Mouse (Mus musculus) lung, embryonic 14.5 days (tissue): Measurements from ENCODE around the gene 1810046K07Rik. TPM values are rescaled to one million over a fixed set of nuclear protein-coding genes. Genes with fewer than 3 reads are reported as not detected.

Source experiments
- ATAC-seq: fragments of 200-750 bp; cut with Nextera tagmentation; 2 replicates; pipeline ENCODE4 v1.8.0; 2017; ENCODE audit warnings: mild to moderate bottlenecking, moderate TSS enrichment, moderate library complexity; ENCODE audit not compliant: insufficient read depth
- DNase-seq: peaks from one replicate; pipeline ENCODE4 v3.0.0-alpha.2; 2015
- H3K27ac ChIP-seq: fragments of 300-500 bp; sonication (generic); 2 replicates; pipeline ENCODE4 v1.5.1; 2014; ENCODE audit warnings: low read depth, mild to moderate bottlenecking, moderate library complexity
- H3K27me3 ChIP-seq: fragments of 300-500 bp; sonication (generic); 2 replicates; pipeline ENCODE4 v1.6.1; 2014; ENCODE audit warnings: low read length, control low read depth; ENCODE audit not compliant: insufficient read depth
- H3K36me3 ChIP-seq: fragments of 300-500 bp; sonication (generic); 2 replicates; pipeline ENCODE4 v1.6.1; 2014; ENCODE audit warnings: control low read depth; ENCODE audit not compliant: insufficient read depth
- H3K4me1 ChIP-seq: fragments of 300-500 bp; sonication (generic); 2 replicates; pipeline ENCODE4 v1.6.1; 2014; ENCODE audit warnings: antibody characterized with exemption, control low read depth; ENCODE audit not compliant: insufficient read depth
- H3K4me2 ChIP-seq: fragments of 300-500 bp; sonication (generic); 2 replicates; pipeline ENCODE4 v1.6.1; 2014; ENCODE audit warnings: mild to moderate bottlenecking
- H3K4me3 ChIP-seq: fragments of 300-500 bp; sonication (generic); 2 replicates; pipeline ENCODE4 v1.5.1; 2014; ENCODE audit warnings: low read depth, low read length
- H3K9ac ChIP-seq: fragments of 300-500 bp; sonication (generic); 2 replicates; pipeline ENCODE4 v1.6.1; 2014
- H3K9me3 ChIP-seq: fragments of 300-500 bp; sonication (generic); 2 replicates; pipeline ENCODE4 v1.6.1; 2016; ENCODE audit warnings: low read depth, low read length, control low read depth
- CTCF ChIP-seq: IDR thresholded peaks from 2 replicates; pipeline ENCODE4 v1.5.1; 2016; ENCODE audit warnings: antibody characterized with exemption, low read depth
- WGBS: fragments of 180-500 bp; shearing (Covaris S2); extraction: QIAGEN DNeasy Blood & Tissue Kit; methylation state at CpG from one replicate; pipeline ENCODE4 v1.1.7; 2014; 5-methylcytosine and 5-hydroxymethylcytosine counted together
- polyA plus RNA-seq: library from polyadenylated mRNA; unstranded; fragments of >200 nt; fragmentation: Nextera tagmentation; extraction: Ambion mirVana; gene quantifications from 2 replicates; pipeline ENCODE4 v1.2.1, GENCODE M21; 2014

1810046K07Rik gene
- polyA plus RNA-seq, 1 experiment from 2014 or later: not detected

DNA sequence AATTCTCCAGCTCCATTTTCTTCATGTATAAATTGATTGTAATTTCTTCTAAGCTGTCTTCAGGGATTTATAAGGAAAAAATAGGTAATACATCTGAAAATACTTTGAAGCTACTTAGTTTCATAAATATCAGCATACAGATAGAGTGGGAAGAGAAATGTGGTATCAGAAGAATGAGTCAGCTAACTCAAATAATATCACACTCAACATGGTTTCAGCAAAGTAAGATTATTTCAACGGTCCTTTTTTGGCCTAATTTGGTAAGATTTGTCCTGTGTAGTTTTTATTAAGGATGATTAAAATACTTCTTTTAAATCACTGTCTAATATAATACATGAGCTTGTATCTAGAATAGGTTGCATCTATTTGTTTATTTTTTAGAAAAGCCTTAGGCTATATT is 8.6 kb downstream of the 1810046K07Rik start:
- no peak for TF ChIP-seq CTCF
- Histone ChIP-seq H3K27ac (no peak overlapping the region), H3K4me3 (no peak overlapping the region), H3K36me3 (no peaks in the 10 kb centered on the region), H3K27me3 (no peaks in the 10 kb centered on the region), H3K4me2 (no peak overlapping the region), H3K4me1 (no peaks in the 10 kb centered on the region), H3K9ac (no peak overlapping the region), H3K9me3 (no peaks in the 10 kb centered on the region)
- 68% methylated on average over 1 of the region's 1 CpGs for WGBS
- DNase-seq: no peak
- ATAC-seq: no peak

DNA sequence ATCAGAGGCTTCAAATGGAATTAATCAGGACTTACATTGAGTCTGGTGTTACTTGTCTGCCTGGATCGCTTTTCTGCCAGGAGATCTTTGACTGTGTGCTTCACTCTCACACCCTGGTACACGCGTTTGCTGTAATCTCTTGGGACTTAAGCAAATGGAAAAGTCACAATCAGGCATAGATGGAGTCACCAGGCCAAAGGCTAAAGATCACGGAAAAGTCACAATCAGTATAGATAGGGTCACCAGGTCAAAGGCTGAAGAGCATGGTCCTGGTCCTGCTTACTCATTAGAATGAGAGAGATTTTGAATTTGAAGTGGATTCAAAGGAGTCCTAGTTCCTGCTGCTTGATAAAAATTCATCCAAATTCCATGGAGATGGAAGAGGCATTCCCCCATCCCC is 10.5 kb downstream of the 1810046K07Rik start:
- no peak for TF ChIP-seq CTCF
- Histone ChIP-seq H3K4me3 (no peak overlapping the region), H3K4me2 (no peak overlapping the region), H3K27ac (no peak overlapping the region), H3K4me1 (peaks cover 7% of the 10 kb centered on the region), H3K27me3 (no peaks in the 10 kb centered on the region), H3K9me3 (no peaks in the 10 kb centered on the region), H3K36me3 (no peaks in the 10 kb centered on the region), H3K9ac (no peak overlapping the region)
- ATAC-seq (no peak), DNase-seq (no peak)
- WGBS: 79% methylated on average over 4 of the region's 4 CpGs

DNA sequence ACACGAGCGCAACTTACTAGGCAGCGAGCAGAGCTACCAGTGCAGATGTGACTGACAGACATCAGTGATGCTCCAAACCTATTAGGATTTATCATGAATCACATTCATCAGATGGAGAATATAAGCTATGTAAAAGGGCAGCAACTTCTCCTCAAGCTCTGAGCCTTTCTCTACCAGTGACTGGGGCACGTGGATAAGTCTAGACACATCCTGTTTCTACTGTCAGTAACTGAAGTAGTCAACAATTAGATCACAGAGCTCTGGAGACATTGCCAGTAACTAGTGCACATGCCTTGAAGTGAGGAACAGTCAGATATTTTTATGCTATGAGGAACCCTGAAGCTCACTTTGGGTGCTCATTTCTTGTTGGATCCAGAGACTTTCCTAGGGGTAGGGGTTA is 11.4 kb downstream of the 1810046K07Rik start:
- no peak overlapping the region for H3K9ac ChIP-seq
- H3K36me3 ChIP-seq: no peaks in the 10 kb centered on the region
- no peaks in the 10 kb centered on the region for H3K27me3 ChIP-seq
- H3K27ac ChIP-seq: no peak overlapping the region
- H3K4me2 ChIP-seq: no peak overlapping the region
- no peaks in the 10 kb centered on the region for H3K9me3 ChIP-seq
- TF ChIP-seq CTCF: no peak
- peaks cover 14% of the 10 kb centered on the region for H3K4me1 ChIP-seq
- ATAC-seq (no peak), DNase-seq (no peak)
- no peak overlapping the region for H3K4me3 ChIP-seq
- WGBS: 83% methylated on average over 4 of the region's 4 CpGs

DNA sequence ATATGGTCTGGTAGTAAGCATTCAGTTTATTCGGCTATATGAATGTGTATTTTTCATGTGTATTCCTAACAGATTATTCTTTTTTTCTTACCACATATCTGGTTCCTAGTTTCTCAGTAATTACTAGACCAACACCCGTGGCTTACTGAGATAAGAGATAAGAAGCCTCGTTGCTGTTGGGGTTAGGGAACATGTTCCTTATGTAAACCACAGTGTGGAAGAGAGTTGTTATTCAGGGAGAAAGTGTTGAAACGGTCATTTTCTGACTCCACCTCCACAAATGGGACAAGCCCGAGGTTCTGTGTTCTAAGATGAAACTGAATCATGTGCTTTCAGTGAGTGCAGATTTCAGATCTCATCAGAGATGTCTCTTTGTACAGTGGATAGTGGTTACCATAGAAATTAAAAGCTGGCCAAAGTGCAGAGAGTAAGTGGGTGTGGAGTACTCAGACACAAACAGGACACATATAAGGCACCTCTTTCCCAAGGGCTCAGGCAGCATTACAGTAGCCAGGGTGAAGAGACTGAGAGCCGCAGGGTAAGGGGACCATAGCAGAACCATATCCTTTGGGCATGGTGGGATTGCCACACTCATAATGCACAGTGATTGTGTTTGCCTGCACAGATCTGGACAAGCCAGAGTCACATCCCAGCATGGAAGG is 13.2 kb downstream of the 1810046K07Rik start:
- TF ChIP-seq CTCF: no peak

DNA sequence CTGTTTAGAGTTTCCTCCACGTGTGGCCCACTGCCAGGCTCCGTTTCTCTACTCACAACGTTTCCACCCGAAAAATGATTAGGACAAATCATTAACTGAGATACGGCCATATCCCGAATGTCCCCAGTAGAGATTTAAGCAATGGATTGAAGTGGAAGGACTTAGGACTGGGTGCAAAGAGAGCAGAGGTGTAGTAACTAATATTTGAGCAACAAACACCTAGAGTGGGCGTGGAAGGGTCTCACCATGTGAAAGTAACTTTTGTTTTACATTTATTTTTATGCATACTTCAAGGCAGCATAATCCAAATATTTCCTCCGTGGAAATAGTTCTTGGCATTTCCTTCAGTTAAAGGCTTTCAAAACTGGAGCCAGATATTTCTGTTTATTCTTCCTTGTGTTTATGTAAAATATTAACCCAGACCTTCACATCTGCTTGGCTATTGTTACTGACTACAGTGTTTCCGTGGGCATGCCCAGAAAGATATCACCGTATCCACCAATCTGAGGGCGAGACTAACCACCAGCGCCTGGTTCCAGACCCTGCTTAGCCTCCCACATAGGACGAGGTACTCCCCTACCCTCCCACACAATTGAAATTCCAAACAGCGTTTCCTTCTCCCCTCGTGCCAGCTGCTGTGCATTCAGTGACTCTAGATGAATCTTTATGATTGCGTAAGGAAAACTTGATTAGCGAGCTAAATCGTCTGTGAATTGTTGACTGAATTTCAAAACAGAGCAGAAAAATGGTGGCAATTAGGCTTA is 16.0 kb downstream of the 1810046K07Rik start:
- Histone ChIP-seq H3K4me1 (peaks cover 21% of the 10 kb centered on the region), H3K4me3 (no peak overlapping the region), H3K36me3 (no peaks in the 10 kb centered on the region), H3K9ac (no peak overlapping the region), H3K27ac (peak overlapping the region; percentile 78), H3K9me3 (no peaks in the 10 kb centered on the region), H3K4me2 (peak overlapping the region; percentile 27; the same call in 1 of the 2 replicates), H3K27me3 (no peaks in the 10 kb centered on the region)
- ATAC-seq (peak; percentile 94), DNase-seq (peak; percentile 90)
- no peak for TF ChIP-seq CTCF
- WGBS: 28% methylated on average over 18 of the region's 18 CpGs

More for the DNA sequence above, 13.2 kb downstream of the 1810046K07Rik start:
- ATAC-seq: no peak
- Histone ChIP-seq H3K4me1 (peaks cover 18% of the 10 kb centered on the region), H3K27me3 (no peaks in the 10 kb centered on the region), H3K27ac (no peak overlapping the region), H3K9me3 (no peaks in the 10 kb centered on the region), H3K4me2 (no peak overlapping the region), H3K4me3 (no peak overlapping the region), H3K36me3 (no peaks in the 10 kb centered on the region), H3K9ac (no peak overlapping the region)
- WGBS: 37% methylated on average over 6 of the region's 6 CpGs
- DNase-seq: no peak

DNA sequence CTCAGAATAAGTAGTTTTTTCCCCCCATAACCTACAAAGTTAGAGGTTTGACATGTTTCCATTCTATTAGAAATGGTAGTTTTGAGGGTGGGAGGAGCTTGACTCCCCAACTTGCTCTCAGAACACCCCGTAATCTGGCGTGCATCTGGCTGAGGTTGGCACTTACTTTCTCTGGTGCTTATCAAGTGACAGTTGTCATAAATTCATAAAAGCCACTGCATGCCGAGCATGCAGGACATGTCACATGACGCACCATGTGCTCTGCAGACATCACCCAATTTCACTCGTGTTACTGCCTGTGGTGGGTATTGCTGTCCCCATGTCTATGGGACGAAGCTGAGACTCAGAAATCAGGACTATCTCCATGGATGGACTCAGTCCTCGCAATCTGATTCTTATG is 18.2 kb downstream of the 1810046K07Rik start:
- TF ChIP-seq CTCF: no peak
- ATAC-seq (no peak), DNase-seq (no peak)
- H3K9me3 ChIP-seq: no peaks in the 10 kb centered on the region
- H3K4me1 ChIP-seq: peaks cover 21% of the 10 kb centered on the region
- no peak overlapping the region for H3K27ac ChIP-seq
- H3K27me3 ChIP-seq: no peaks in the 10 kb centered on the region
- no peak overlapping the region for H3K4me3 ChIP-seq
- WGBS: 69% methylated on average over 7 of the region's 7 CpGs
- H3K36me3 ChIP-seq: no peaks in the 10 kb centered on the region
- no peak overlapping the region for H3K9ac ChIP-seq
- no peak overlapping the region for H3K4me2 ChIP-seq

DNA sequence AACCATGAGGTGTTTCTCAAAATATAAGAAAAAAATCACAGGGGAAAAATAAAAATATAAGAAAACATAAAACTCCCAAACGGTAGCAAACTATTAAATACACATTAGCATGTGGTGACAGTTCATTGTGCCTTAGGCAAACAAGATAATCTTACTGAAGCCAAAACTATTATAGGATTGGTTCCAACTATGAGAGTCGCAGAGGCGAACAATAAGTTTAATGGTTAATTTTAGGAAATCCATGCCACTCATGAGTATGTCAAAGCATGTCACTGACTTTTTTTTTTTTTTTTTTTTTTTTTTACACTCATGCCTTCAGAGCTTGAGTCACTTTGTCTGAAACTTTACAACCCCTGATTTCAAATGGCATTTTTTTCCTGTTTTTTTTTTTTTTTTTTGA is 22.4 kb downstream of the 1810046K07Rik start:
- TF ChIP-seq CTCF: no peak
- Histone ChIP-seq H3K4me1 (peaks cover 3% of the 10 kb centered on the region; the same call in 1 of the 2 replicates), H3K4me2 (no peak overlapping the region), H3K9me3 (no peaks in the 10 kb centered on the region), H3K4me3 (no peak overlapping the region), H3K27me3 (no peaks in the 10 kb centered on the region), H3K9ac (no peak overlapping the region), H3K27ac (no peak overlapping the region), H3K36me3 (no peaks in the 10 kb centered on the region)
- 76% methylated on average over 3 of the region's 3 CpGs for WGBS
- ATAC-seq (no peak), DNase-seq (no peak)
